Mouse (Mus musculus) urinary bladder, postnatal 25 days (tissue): Measurements from ENCODE around the gene Tenm2.

Experiments used
- DNase-seq: peaks from one replicate; pipeline ENCODE4 v3.0.0; 2022; ENCODE audit warnings: low spot score

Tenm2 gene

GRCm38 (mm10) chr11:36052091-36052490 lies 1183.7 kb downstream of the Tenm2 start:
- no peak for DNase-seq

GRCm38 (mm10) chr11:36049547-36049946 lies 1186.2 kb downstream of the Tenm2 start:
- DNase-seq = no peak

- peak; percentile 67 for DNase-seq
Measured at GRCm38 (mm10) chr11:36045681-36046276, 1190.0 kb downstream of the Tenm2 start.

GRCm38 (mm10) chr11:36041411-36041810 lies 1194.4 kb downstream of the Tenm2 start:
- DNase-seq = no peak

- no peak for DNase-seq
Measured at GRCm38 (mm10) chr11:36040508-36041233, 1195.1 kb downstream of the Tenm2 start.

DNA sequence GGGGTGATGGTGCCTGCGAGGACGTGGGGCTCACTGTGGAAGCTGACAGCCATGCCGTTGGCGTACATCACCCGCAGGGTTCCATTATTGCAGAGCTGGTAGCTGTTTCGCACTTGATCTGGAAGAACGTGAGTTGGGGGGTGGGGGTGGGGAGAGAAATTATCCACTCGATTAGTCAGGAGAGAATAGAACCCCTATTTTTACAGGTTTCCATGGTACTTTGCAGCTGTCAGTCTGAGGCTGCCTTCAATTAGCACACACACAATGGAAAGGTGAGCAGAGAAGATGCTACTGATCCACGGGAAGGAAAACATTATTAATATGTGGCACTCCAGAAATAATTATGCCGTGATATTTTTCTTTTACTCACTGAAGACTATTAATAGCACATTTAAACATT lies 1195.9 kb downstream of the Tenm2 start:
- DNase-seq = no peak

DNA sequence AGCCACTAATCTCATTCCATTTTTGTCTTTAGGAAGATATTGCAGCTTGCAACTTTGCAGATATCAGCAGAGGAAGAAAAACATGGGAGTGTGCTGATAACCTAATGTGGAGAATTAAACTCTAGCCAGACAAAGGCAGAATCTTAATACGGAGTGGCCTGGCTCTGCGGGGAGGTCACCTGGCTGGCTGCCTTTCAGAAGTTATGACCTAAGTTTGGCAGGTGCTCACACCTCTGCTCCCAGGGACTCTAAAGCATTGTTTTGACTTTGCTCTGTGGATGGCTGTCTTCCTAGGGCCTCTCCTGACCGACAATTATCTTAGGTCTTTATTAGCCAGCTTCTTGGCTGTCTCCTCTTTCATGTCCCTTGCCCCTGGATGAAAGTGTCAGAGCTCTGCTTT lies 1197.4 kb downstream of the Tenm2 start:
- DNase-seq = no peak

- DNase-seq = no peak
Measured at GRCm38 (mm10) chr11:36037311-36037710, 1198.5 kb downstream of the Tenm2 start.

GRCm38 (mm10) chr11:36036061-36036695 lies 1199.6 kb downstream of the Tenm2 start:
- DNase-seq = peak; percentile 74

- no peak for DNase-seq
Measured at GRCm38 (mm10) chr11:36031751-36032150, 1204.0 kb downstream of the Tenm2 start.

- no peak for DNase-seq
Measured at GRCm38 (mm10) chr11:36020009-36020408, 1215.8 kb downstream of the Tenm2 start.

- no peak for DNase-seq
Measured at GRCm38 (mm10) chr11:36013179-36013578, 1222.6 kb downstream of the Tenm2 start.

DNA sequence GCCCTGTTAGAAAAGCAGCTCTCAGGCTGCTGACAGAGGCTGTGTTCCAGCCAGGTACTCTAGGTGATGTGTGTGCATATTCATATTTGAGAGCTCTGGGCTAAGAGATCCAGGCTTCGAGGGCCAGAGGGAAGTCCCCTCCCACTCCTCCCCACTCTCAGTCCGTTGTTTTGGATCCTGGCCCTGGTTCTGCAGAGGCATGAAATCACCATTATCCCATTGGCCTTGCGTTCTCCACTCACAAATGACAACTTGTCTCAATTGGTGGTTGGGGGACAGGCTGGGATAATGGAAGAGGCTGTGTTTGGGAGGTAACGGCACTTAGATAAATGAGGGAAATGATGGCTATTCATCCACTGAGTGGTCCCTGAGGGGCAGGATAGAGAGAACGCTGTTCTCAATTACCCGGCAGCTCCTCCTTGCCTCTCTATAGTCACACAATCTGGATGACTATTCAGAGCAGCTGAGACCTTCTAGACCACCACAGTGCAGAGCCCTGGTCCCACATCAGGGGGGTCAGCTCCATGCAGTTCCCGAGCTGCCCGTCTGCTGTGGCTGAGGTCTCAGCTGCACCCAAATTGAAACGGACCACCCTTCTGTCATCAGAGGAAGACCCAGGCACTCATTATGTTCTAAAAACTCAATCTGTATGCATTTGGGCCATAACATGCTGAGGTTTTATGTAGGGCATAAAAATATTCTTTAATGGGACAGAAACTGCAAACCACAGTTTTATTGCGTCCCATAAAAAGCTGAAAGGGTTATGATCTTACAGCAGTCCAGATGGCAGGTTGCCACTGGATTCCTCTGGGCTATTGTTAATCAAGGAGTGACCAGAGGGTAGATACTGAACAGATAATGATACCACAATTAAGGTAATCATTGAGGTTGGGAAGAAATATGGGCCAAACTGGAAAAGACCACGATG lies 1226.2 kb downstream of the Tenm2 start:
- no peak for DNase-seq

GRCm38 (mm10) chr11:36002900-36003299 lies 1232.9 kb downstream of the Tenm2 start:
- no peak for DNase-seq

- DNase-seq = peak; percentile 86
Measured at GRCm38 (mm10) chr11:36001282-36001970, 1234.3 kb downstream of the Tenm2 start.

- no peak for DNase-seq
Measured at GRCm38 (mm10) chr11:36000585-36001281, 1235.0 kb downstream of the Tenm2 start.

DNA sequence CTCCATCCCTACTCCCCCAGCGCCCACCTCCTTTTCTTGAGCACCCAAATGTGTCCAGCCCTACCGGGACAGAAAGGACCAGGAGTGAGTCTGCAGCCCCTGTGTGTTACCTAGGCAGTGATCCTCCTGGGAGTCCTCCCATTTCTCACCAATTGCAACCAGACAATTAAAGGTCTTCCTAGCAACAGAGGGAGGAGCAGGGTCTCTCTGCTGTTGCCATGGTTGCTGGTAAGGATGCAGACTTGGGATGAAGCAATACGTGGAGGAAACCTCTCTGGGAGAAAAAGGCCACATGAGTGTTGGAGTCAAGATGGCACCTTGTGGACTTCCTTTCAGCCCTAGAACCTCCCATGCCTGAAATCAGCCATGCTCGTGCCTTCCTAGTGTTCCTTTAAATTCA lies 1235.7 kb downstream of the Tenm2 start:
- no peak for DNase-seq

DNA sequence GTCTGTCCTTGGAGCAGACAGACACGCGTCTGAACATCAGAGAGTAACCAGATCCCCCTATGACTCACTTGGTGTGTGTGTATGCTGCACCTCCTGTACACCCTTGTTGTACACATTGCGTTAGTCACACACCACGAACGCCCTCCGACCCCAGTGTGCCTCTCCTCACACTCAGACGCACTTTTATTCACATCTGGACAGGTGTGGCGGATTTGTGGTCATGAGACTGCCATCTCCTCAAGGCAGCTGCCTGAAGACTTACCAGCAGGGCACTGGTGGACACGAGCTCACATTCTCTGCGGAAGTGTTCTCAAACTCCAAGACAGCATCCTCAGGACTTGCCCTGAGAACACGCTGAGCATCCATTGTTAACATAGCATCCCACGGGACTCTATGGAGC lies 1237.7 kb downstream of the Tenm2 start:
- no peak for DNase-seq

DNA sequence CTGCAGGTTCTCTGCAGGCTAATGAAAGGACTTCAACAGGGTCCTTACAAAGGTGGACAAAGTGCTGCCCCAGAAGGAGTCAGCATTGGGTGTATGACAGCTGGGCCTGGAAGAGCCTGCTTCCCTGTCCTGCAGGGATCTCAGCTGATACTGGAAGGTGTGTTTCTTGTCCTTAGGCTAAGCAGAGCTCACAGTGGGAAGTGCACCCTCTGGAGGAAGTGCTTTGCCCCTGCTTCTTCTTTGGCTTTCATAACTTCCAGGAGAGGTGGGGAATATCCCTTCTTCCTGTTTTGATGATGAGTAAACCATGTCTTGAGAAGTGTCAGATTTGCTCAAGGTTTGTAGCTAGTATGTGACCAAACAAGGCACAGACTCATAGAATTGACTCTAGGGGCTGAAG lies 1240.5 kb downstream of the Tenm2 start:
- DNase-seq = no peak

GRCm38 (mm10) chr11:35991846-35992245 lies 1243.9 kb downstream of the Tenm2 start:
- DNase-seq = no peak

DNA sequence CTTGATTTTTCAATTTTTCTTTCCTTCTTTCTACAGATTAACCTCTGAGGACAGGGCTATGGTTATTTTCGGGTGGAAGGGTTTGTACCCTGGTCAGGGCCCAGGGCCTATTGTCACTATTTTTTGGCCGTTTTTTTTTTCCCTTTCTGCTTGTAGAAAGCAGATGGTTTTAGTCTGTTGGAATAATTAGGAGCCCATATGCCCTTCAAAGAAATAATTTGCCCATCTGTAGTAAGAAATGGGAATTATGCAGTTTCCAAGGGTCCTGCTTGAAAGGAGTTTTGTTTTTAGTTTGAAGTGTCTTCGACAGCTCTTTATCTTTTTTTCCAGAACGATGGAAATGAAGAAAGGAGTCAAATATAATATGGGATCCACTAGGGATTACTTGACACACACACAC lies 1245.8 kb downstream of the Tenm2 start:
- no peak for DNase-seq
